Mouse (Mus musculus): ENCODE data around the gene Cacna1d.

GRCm38 (mm10) chr14:30299946-30300345 lies 191.3 kb downstream of the Cacna1d start:
- no peak for TF ChIP-seq EP300 (optimal IDR thresholded peaks at IDR 0.05)
- TF ChIP-seq CTCF (IDR thresholded peaks at IDR 0.05; ENCODE audit: low read depth): no peak

Data from stomach, postnatal 0 days (tissue).